Mouse (Mus musculus) layer of hippocampus, adult 9-10 months (tissue): ENCODE results near the gene Traf3ip3.

Experiments used
- DNase-seq: peaks from one replicate; pipeline ENCODE4 v3.0.0; 2022; ENCODE audit warnings: low spot score

The Traf3ip3 gene

GRCm38 (mm10) chr1:193207503-193207902, 6.0 kb upstream of the Traf3ip3 start, which contains the start of gene Lamb3:
TSS of gene Lamb3 (plus strand) at chr1:193207699.
- no peak for DNase-seq

- DNase-seq: no peak
Measured at GRCm38 (mm10) chr1:193205431-193205830, 3.9 kb upstream of the Traf3ip3 start.

- no peak for DNase-seq
Measured at GRCm38 (mm10) chr1:193203821-193204220, 2.3 kb upstream of the Traf3ip3 start.

GRCm38 (mm10) chr1:193200640-193201382, 692 bp downstream of the Traf3ip3 start:
- no peak for DNase-seq

- DNase-seq: no peak
Measured at GRCm38 (mm10) chr1:193198312-193198711, 3.2 kb downstream of the Traf3ip3 start.

- DNase-seq: no peak
Measured at GRCm38 (mm10) chr1:193197494-193198205, 3.9 kb downstream of the Traf3ip3 start.

- DNase-seq: no peak
Measured at GRCm38 (mm10) chr1:193195169-193195810, 6.2 kb downstream of the Traf3ip3 start.

- DNase-seq: no peak
Measured at GRCm38 (mm10) chr1:193194416-193195140, 6.9 kb downstream of the Traf3ip3 start.

GRCm38 (mm10) chr1:193191675-193192283, 9.7 kb downstream of the Traf3ip3 start:
- DNase-seq: no peak

- DNase-seq: no peak
Measured at GRCm38 (mm10) chr1:193189771-193190170, 11.7 kb downstream of the Traf3ip3 start.

- no peak for DNase-seq
Measured at GRCm38 (mm10) chr1:193189151-193189621, 12.3 kb downstream of the Traf3ip3 start.

GRCm38 (mm10) chr1:193188257-193188656, 13.2 kb downstream of the Traf3ip3 start:
- no peak for DNase-seq

- DNase-seq: no peak
Measured at GRCm38 (mm10) chr1:193181104-193181503, 20.4 kb downstream of the Traf3ip3 start.

- DNase-seq: no peak
Measured at GRCm38 (mm10) chr1:193174143-193174733, 27.3 kb downstream of the Traf3ip3 start.

GRCm38 (mm10) chr1:193173810-193174129, 27.7 kb downstream of the Traf3ip3 start:
- no peak for DNase-seq

- DNase-seq: peak; percentile 86
Measured at GRCm38 (mm10) chr1:193172991-193173809, 28.3 kb downstream of the Traf3ip3 start.

GRCm38 (mm10) chr1:193169856-193170255, 31.6 kb downstream of the Traf3ip3 start:
- no peak for DNase-seq

GRCm38 (mm10) chr1:193169228-193169627, 32.3 kb downstream of the Traf3ip3 start:
- DNase-seq: no peak

- DNase-seq: no peak
Measured at GRCm38 (mm10) chr1:193167746-193168145, 33.8 kb downstream of the Traf3ip3 start, which contains the start of gene A130010J15Rik. TSS of gene A130010J15Rik (plus strand) at chr1:193168046.

- DNase-seq: no peak
Measured at GRCm38 (mm10) chr1:193160317-193161032, 41.0 kb downstream of the Traf3ip3 start.
